Mouse (Mus musculus): ENCODE measurements around the gene Psph. TPM values are rescaled to one million over a fixed set of nuclear protein-coding genes. Genes with fewer than 3 reads are reported as not detected.

The Psph gene
- 1.5 TPM for polyA plus RNA-seq (2014; fragmentation: Illumina TruSeq; extraction: RNeasy Lipid Tissue Mini Kit (QIAGEN cat#74804); ENCODE audit: low read depth, low replicate concordance)

DNA sequence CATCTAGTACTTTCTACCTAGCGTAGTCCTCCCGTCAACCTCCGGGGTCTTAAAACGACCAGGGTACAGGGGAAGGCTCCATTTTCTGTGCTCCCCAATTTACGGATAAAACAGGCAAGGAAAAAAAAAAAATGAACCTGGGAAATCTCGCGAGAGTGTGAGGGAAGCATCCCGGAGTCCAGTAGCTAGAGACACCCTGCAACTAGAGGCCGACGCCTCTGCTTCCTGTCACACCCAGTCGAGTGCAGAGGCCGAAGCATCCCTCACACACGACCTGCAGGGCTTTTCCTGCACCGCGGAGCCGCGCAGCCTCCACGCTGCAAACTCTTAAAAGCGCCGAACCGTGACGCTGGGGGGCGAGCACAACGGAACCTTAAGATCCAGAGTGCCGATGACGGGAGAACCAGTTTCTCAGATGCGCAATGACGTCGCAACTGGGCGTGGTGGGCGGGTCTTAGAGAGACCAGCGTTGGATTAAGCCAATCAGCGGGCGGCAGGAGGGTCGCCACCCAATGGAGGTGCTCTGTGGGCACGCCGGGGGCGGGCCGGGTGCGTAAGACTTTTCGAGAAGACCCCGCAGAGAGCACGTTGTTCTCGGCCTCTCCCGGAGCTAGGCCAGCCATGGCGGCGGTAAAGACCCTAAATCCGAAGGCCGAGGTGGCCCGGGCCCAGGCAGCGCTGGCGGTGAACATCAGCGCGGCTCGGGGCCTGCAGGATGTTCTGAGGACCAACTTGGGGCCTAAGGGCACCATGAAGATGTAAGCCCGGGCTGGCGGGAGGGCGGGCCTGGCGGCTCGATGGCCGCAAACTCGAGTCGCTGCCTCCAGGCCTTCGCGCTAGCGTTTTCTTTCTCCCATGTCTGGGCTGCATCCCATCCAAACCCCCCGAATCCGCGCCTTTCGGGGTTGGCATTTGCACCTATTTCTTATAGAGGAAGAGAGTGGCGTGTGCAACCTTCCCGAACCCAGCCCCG is at the start of gene Psph:
Gene Psph (minus strand): TSS at position 632 of the 973 bp plus-strand sequence.

DNA sequence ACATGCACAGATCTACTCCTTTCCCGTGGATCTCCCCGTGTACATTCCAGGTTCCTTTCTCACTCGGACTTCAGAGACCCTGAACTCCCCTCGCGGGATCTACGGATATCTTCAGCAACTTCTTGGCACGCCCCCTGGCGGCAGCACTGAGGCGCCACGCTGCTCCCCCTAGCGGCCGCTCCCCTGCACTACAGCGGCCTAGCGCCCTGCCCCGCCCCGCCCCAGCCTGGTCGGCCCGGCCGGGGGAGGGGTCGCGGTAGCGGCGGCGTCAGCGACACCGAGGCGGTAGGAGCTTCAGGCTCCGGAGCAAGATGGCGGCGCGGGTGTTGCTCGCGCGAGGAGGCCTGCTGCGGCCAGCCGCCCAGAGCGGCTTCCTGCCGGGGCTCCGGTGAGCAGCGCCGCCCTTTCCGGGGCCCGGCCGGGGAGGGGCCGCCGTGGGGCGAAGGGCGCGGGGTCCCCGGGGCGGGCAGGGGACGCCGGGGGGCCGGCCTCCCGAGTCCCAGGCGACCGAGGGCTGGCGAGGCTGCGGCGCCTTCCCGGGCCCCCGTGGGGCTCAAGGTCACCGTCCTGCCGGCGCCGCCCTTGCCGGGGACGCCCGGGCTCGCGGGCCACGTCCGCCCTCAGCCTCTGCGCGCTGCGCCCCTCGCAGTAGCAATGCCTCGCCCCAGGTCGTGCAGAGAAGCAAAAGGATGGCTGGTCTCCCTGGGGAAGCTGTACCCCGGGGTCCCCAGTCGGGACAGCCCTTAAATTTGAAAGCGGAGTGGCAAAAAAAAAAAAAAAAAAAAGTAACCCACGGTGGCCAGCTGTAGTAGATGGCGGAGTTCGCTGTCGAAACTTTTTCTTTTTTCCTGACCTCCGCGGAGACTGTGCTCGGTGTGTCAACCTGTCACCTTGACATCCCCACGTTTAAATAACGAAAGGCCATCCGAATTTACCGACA is 62.1 kb downstream of the Psph start, which contains the start of gene Nipsnap2:
Gene Nipsnap2 (plus strand): TSS at position 230 of the 940 bp plus-strand sequence.

Other genes starting within 250 kb of the Psph start
- gene Mmp17, start 203.3 kb downstream of the Psph start, polyA plus RNA-seq (2014; fragmentation: Illumina TruSeq; extraction: RNeasy Lipid Tissue Mini Kit (QIAGEN cat#74804); ENCODE audit: low read depth, low replicate concordance): not detected
- 1.9 TPM for gene Zfp11, start 117.3 kb downstream of the Psph start, polyA plus RNA-seq (2014; fragmentation: Illumina TruSeq; extraction: RNeasy Lipid Tissue Mini Kit (QIAGEN cat#74804); ENCODE audit: low read depth, low replicate concordance)
- not detected for gene Sept14, start 78.9 kb downstream of the Psph start, polyA plus RNA-seq (2014; fragmentation: Illumina TruSeq; extraction: RNeasy Lipid Tissue Mini Kit (QIAGEN cat#74804); ENCODE audit: low read depth, low replicate concordance)
- 52.7 TPM for gene Mrps17, start 72.0 kb downstream of the Psph start, polyA plus RNA-seq (2014; fragmentation: Illumina TruSeq; extraction: RNeasy Lipid Tissue Mini Kit (QIAGEN cat#74804); ENCODE audit: low read depth, low replicate concordance)
- gene Nipsnap2, start 62.4 kb downstream of the Psph start, polyA plus RNA-seq (2014; fragmentation: Illumina TruSeq; extraction: RNeasy Lipid Tissue Mini Kit (QIAGEN cat#74804); ENCODE audit: low read depth, low replicate concordance): 12.0 TPM
- gene Sumf2, start 59.5 kb upstream of the Psph start, polyA plus RNA-seq (2014; fragmentation: Illumina TruSeq; extraction: RNeasy Lipid Tissue Mini Kit (QIAGEN cat#74804); ENCODE audit: low read depth, low replicate concordance): 4.9 TPM
- gene Chchd2, start 100.0 kb upstream of the Psph start, polyA plus RNA-seq (2014; fragmentation: Illumina TruSeq; extraction: RNeasy Lipid Tissue Mini Kit (QIAGEN cat#74804); ENCODE audit: low read depth, low replicate concordance): 591 TPM
- 1.4 TPM for gene Zbed5, start 108.3 kb upstream of the Psph start, polyA plus RNA-seq (2014; fragmentation: Illumina TruSeq; extraction: RNeasy Lipid Tissue Mini Kit (QIAGEN cat#74804); ENCODE audit: low read depth, low replicate concordance)
- not detected for gene Phkg1, start 111.1 kb upstream of the Psph start, polyA plus RNA-seq (2014; fragmentation: Illumina TruSeq; extraction: RNeasy Lipid Tissue Mini Kit (QIAGEN cat#74804); ENCODE audit: low read depth, low replicate concordance)
- 2.3 TPM for gene Nupr1l, start 121.1 kb upstream of the Psph start, polyA plus RNA-seq (2014; fragmentation: Illumina TruSeq; extraction: RNeasy Lipid Tissue Mini Kit (QIAGEN cat#74804); ENCODE audit: low read depth, low replicate concordance)
- 40.5 TPM for gene Vkorc1l1, start 154.5 kb upstream of the Psph start, polyA plus RNA-seq (2014; fragmentation: Illumina TruSeq; extraction: RNeasy Lipid Tissue Mini Kit (QIAGEN cat#74804); ENCODE audit: low read depth, low replicate concordance)
- 10.7 TPM for gene Gusb, start 215.6 kb upstream of the Psph start, polyA plus RNA-seq (2014; fragmentation: Illumina TruSeq; extraction: RNeasy Lipid Tissue Mini Kit (QIAGEN cat#74804); ENCODE audit: low read depth, low replicate concordance)
- 64.9 TPM for gene Asl, start 241.8 kb upstream of the Psph start, polyA plus RNA-seq (2014; fragmentation: Illumina TruSeq; extraction: RNeasy Lipid Tissue Mini Kit (QIAGEN cat#74804); ENCODE audit: low read depth, low replicate concordance)
- gene Crcp, start 241.8 kb upstream of the Psph start, polyA plus RNA-seq (2014; fragmentation: Illumina TruSeq; extraction: RNeasy Lipid Tissue Mini Kit (QIAGEN cat#74804); ENCODE audit: low read depth, low replicate concordance): 14.4 TPM